Mouse (Mus musculus) testis, adult 2 months (tissue): ENCODE data around the gene Myl4.

Experiments
- CTCF ChIP-seq: fragments of 200-500 bp; IDR thresholded peaks from 2 replicates; pipeline ENCODE4 v1.5.1; 2012; ENCODE audit warnings: low read depth, mild to moderate bottlenecking, inconsistent platforms, low read length, moderate library complexity; ENCODE audit not compliant: control insufficient read depth, insufficient read depth, insufficient replicate concordance
- POLR2A ChIP-seq: fragments of 200-500 bp; IDR thresholded peaks from 2 replicates; pipeline ENCODE4 v1.6.1; 2012; ENCODE audit warnings: low read depth, mild to moderate bottlenecking, inconsistent platforms, low read length, moderate library complexity; ENCODE audit not compliant: control insufficient read depth

- TF ChIP-seq CTCF (no peak), POLR2A (no peak)
These were observed 30.1 kb downstream of the Myl4 start for GRCm38 (mm10) chr11:104580606-104581005.
